Mouse (Mus musculus) liver, embryonic 12.5 days (tissue): Measurements from ENCODE around the gene Nrxn2. TPM values are rescaled to one million over a fixed set of nuclear protein-coding genes. Genes with fewer than 3 reads are reported as not detected.

Experiments
- ATAC-seq: fragments of 200-750 bp; cut with Nextera tagmentation; 2 replicates; pipeline ENCODE4 v1.8.0; 2017; ENCODE audit warnings: moderate number of reproducible peaks, mild to moderate bottlenecking, moderate library complexity
- H3K27ac ChIP-seq: fragments of 300-500 bp; sonication (generic); 2 replicates; pipeline ENCODE4 v1.5.1; 2016; ENCODE audit warnings: mild to moderate bottlenecking
- H3K27me3 ChIP-seq: fragments of 300-500 bp; sonication (generic); replicated peaks from 2 replicates; pipeline ENCODE4 v1.6.1; 2016; ENCODE audit warnings: mild to moderate bottlenecking, moderate library complexity
- H3K36me3 ChIP-seq: fragments of 300-500 bp; sonication (generic); 2 replicates; pipeline ENCODE4 v1.6.1; 2016; ENCODE audit warnings: mild to moderate bottlenecking, moderate library complexity
- H3K4me1 ChIP-seq: fragments of 300-500 bp; sonication (generic); 2 replicates; pipeline ENCODE4 v1.6.1; 2016
- H3K4me2 ChIP-seq: fragments of 300-500 bp; sonication (generic); 2 replicates; pipeline ENCODE4 v1.6.1; 2016; ENCODE audit warnings: mild to moderate bottlenecking, moderate library complexity
- H3K4me3 ChIP-seq: fragments of 300-500 bp; sonication (generic); 2 replicates; pipeline ENCODE4 v1.5.1; 2016; ENCODE audit warnings: mild to moderate bottlenecking, moderate library complexity
- H3K9ac ChIP-seq: fragments of 300-500 bp; sonication (generic); 2 replicates; pipeline ENCODE4 v1.6.1; 2016; ENCODE audit warnings: mild to moderate bottlenecking, moderate library complexity
- H3K9me3 ChIP-seq: fragments of 300-500 bp; sonication (generic); replicated peaks from 2 replicates; pipeline ENCODE4 v1.6.1; 2016; ENCODE audit warnings: mild to moderate bottlenecking, moderate library complexity
- WGBS: fragments of 180-500 bp; shearing (Covaris S2); methylation state at CpG from one replicate; pipeline ENCODE4 v1.1.7; 2016; ENCODE audit not compliant: insufficient replicate concordance; 5-methylcytosine and 5-hydroxymethylcytosine counted together
- polyA plus RNA-seq: library from polyadenylated mRNA; unstranded; fragments of >200 nt; fragmentation: Nextera tagmentation; extraction: Ambion mirVana; gene quantifications from 2 replicates; pipeline ENCODE4 v1.2.1, GENCODE M21; 2016

Nrxn2 gene
- polyA plus RNA-seq, 1 experiment from 2014 or later = 0.83 TPM

GRCm38 (mm10) chr19:6407816-6408510, 10.6 kb upstream of the Nrxn2 start:
- peaks cover 39% of the 10 kb centered on the region for H3K36me3 ChIP-seq
- no peak for ATAC-seq
- H3K27ac ChIP-seq = no peak overlapping the region
- H3K4me2 ChIP-seq = no peak overlapping the region
- no peak overlapping the region for H3K4me3 ChIP-seq
- WGBS = 69% methylated on average over 16 of the region's 16 CpGs
- H3K27me3 ChIP-seq = peaks cover 8% of the 10 kb centered on the region
- no peak overlapping the region for H3K9ac ChIP-seq
- H3K4me1 ChIP-seq = peaks cover 22% of the 10 kb centered on the region; the same call in 1 of the 2 replicates
- no peaks in the 10 kb centered on the region for H3K9me3 ChIP-seq

- H3K36me3 ChIP-seq = peaks cover 31% of the 10 kb centered on the region
- WGBS = 56% methylated on average over 8 of the region's 8 CpGs
- H3K4me2 ChIP-seq = no peak overlapping the region
- no peaks in the 10 kb centered on the region for H3K9me3 ChIP-seq
- no peak overlapping the region for H3K4me3 ChIP-seq
- peaks cover 18% of the 10 kb centered on the region; the same call in 1 of the 2 replicates for H3K4me1 ChIP-seq
- H3K27me3 ChIP-seq = no peaks in the 10 kb centered on the region
- no peak for ATAC-seq
- no peak overlapping the region for H3K27ac ChIP-seq
- no peak overlapping the region for H3K9ac ChIP-seq
These were observed 9.8 kb upstream of the Nrxn2 start for GRCm38 (mm10) chr19:6408749-6409148.

DNA sequence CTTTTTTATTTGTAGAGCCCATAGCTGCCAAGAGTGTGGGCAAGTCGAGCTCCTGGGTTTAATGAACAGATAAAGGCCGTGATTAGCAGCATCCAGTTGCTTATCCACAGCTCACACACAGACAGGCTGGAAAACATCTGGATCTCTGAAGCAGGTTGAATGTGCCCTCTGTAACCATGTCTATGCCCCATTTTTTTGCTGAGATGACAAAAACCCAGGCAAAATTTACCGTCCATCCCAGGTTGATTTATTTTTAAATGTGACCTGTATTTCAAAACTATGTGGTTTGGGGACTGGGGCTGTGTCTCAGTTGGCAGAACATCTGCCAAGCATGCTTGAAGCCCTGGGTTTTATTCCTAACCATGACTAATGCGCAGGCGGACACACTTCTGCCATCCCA, 9.4 kb upstream of the Nrxn2 start:
- H3K4me1 ChIP-seq = peaks cover 19% of the 10 kb centered on the region; the same call in 1 of the 2 replicates
- no peak for ATAC-seq
- no peak overlapping the region for H3K4me3 ChIP-seq
- H3K9ac ChIP-seq = no peak overlapping the region
- peaks cover 30% of the 10 kb centered on the region for H3K36me3 ChIP-seq
- H3K4me2 ChIP-seq = no peak overlapping the region
- H3K9me3 ChIP-seq = no peaks in the 10 kb centered on the region
- H3K27me3 ChIP-seq = no peaks in the 10 kb centered on the region
- H3K27ac ChIP-seq = no peak overlapping the region
- 62% methylated on average over 5 of the region's 5 CpGs for WGBS

- Histone ChIP-seq H3K9me3 (no peaks in the 10 kb centered on the region), H3K27ac (no peak overlapping the region), H3K4me1 (peaks cover 18% of the 10 kb centered on the region), H3K4me2 (no peak overlapping the region), H3K9ac (no peak overlapping the region), H3K36me3 (peaks cover 23% of the 10 kb centered on the region), H3K4me3 (no peak overlapping the region), H3K27me3 (no peaks in the 10 kb centered on the region)
- 66% methylated on average over 5 of the region's 5 CpGs for WGBS
- no peak for ATAC-seq
These were observed 8.6 kb upstream of the Nrxn2 start for GRCm38 (mm10) chr19:6409936-6410335.

DNA sequence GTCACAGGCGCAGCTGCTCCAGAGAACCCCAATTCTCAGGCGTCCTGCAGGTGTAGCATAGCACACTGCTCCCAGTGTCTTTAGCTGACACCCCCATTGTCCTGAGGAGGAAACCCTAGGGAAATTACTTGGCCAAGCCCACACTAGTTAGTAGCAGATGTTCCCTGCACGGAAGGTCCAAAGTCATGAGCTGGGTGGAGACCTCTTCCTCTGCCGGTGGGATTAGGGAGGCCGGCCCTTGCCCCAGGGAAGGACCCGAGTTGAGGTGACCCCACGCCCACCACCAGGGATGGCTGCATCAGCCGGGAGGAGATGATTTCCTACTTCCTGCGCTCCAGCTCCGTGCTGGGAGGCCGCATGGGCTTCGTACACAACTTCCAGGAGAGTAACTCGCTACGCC, 5.7 kb upstream of the Nrxn2 start:
- Histone ChIP-seq H3K27ac (no peak overlapping the region), H3K9ac (no peak overlapping the region), H3K4me2 (no peak overlapping the region), H3K9me3 (no peaks in the 10 kb centered on the region), H3K36me3 (peaks cover 17% of the 10 kb centered on the region), H3K27me3 (peaks cover 24% of the 10 kb centered on the region), H3K4me3 (no peak overlapping the region), H3K4me1 (peaks cover 41% of the 10 kb centered on the region)
- no peak for ATAC-seq
- WGBS = 66% methylated on average over 14 of the region's 14 CpGs

- no peaks in the 10 kb centered on the region for H3K9me3 ChIP-seq
- peaks cover 51% of the 10 kb centered on the region for H3K27me3 ChIP-seq
- no peaks in the 10 kb centered on the region for H3K36me3 ChIP-seq
- no peak overlapping the region for H3K4me3 ChIP-seq
- H3K9ac ChIP-seq = no peak overlapping the region
- no peak for ATAC-seq
- no peak overlapping the region for H3K4me2 ChIP-seq
- 18% methylated on average over 6 of the region's 6 CpGs for WGBS
- H3K27ac ChIP-seq = no peak overlapping the region
- H3K4me1 ChIP-seq = peaks cover 48% of the 10 kb centered on the region
These were observed 3.1 kb upstream of the Nrxn2 start for GRCm38 (mm10) chr19:6415454-6415853.

GRCm38 (mm10) chr19:6416124-6416770, 2.3 kb upstream of the Nrxn2 start:
- no peaks in the 10 kb centered on the region for H3K36me3 ChIP-seq
- no peak for ATAC-seq
- no peaks in the 10 kb centered on the region for H3K9me3 ChIP-seq
- no peak overlapping the region for H3K27ac ChIP-seq
- H3K4me1 ChIP-seq = peaks cover 48% of the 10 kb centered on the region
- H3K4me3 ChIP-seq = no peak overlapping the region
- no peak overlapping the region for H3K9ac ChIP-seq
- WGBS = 18% methylated on average over 9 of the region's 9 CpGs
- H3K4me2 ChIP-seq = no peak overlapping the region
- peaks cover 58% of the 10 kb centered on the region for H3K27me3 ChIP-seq

GRCm38 (mm10) chr19:6416894-6417761, 1.4 kb upstream of the Nrxn2 start:
- Histone ChIP-seq H3K9ac (no peak overlapping the region; the same call in 1 of the 2 replicates), H3K27ac (no peak overlapping the region), H3K9me3 (no peaks in the 10 kb centered on the region), H3K27me3 (peaks cover 67% of the 10 kb centered on the region), H3K4me2 (no peak overlapping the region), H3K4me3 (no peak overlapping the region), H3K4me1 (peaks cover 48% of the 10 kb centered on the region), H3K36me3 (no peaks in the 10 kb centered on the region)
- 49% methylated on average over 12 of the region's 12 CpGs for WGBS
- ATAC-seq = no peak

GRCm38 (mm10) chr19:6418984-6419692, 607 bp downstream of the Nrxn2 start:
- peak overlapping the region; percentile 80 for H3K4me2 ChIP-seq
- no peak for ATAC-seq

GRCm38 (mm10) chr19:6419805-6420310, 1.3 kb downstream of the Nrxn2 start:
- Histone ChIP-seq H3K9ac (no peak overlapping the region), H3K36me3 (no peaks in the 10 kb centered on the region), H3K27me3 (peaks cover 90% of the 10 kb centered on the region), H3K9me3 (no peaks in the 10 kb centered on the region), H3K4me3 (no peak overlapping the region), H3K27ac (no peak overlapping the region), H3K4me2 (no peak overlapping the region), H3K4me1 (peaks cover 39% of the 10 kb centered on the region)
- 35% methylated on average over 9 of the region's 9 CpGs for WGBS
- ATAC-seq = no peak

More at GRCm38 (mm10) chr19:6418984-6419692, 607 bp downstream of the Nrxn2 start:
- Histone ChIP-seq H3K27ac (no peak overlapping the region), H3K9ac (no peak overlapping the region), H3K27me3 (peaks cover 83% of the 10 kb centered on the region), H3K9me3 (no peaks in the 10 kb centered on the region), H3K36me3 (no peaks in the 10 kb centered on the region), H3K4me3 (no peak overlapping the region), H3K4me1 (peaks cover 43% of the 10 kb centered on the region)
- WGBS = 9% methylated on average over 23 of the region's 23 CpGs

DNA sequence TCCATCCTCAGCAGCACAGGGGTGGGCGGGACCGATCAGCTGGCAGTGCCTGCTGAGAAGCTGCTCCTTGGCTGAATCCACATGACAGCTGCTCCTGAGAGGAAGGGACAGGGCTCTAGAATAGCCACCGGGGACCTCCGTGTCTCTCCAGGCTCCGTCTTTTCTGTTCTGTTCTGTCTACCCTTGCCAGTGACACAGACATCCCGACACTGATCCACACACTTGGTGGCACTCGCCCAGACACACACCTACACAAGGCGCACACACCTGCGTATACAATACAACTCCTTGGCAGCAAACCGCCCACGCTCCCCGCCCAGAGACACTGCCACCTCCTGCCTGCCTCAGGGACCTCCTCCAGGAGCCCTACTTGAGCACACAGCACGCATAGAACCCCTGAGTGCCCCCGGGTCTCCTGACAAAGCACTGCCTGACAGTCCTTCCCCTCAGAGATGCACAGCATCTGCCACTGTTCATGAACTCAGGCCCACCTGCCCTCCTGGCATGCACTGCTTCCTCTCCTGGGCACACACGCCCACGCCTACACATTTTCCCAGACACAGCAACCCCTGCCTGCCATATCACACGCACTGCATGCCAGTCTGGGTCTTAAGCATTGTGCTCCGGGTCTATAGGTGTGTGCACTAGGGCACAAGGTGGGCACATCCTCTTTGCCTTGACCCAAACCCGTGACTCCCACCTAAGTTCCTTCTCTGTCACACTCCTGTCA, 2.1 kb downstream of the Nrxn2 start:
- no peaks in the 10 kb centered on the region for H3K9me3 ChIP-seq
- H3K27ac ChIP-seq = no peak overlapping the region
- H3K36me3 ChIP-seq = no peaks in the 10 kb centered on the region
- no peak overlapping the region for H3K9ac ChIP-seq
- H3K4me1 ChIP-seq = peaks cover 31% of the 10 kb centered on the region
- peaks cover 96% of the 10 kb centered on the region for H3K27me3 ChIP-seq
- no peak overlapping the region for H3K4me2 ChIP-seq
- 51% methylated on average over 19 of the region's 19 CpGs for whole genome bisulfite sequencing
- H3K4me3 ChIP-seq = no peak overlapping the region
- no peak for ATAC-seq
